Mouse (Mus musculus) lung, postnatal 0 days (tissue): ENCODE measurements at regions not wholly inside any gene's neighbourhood (a gene's known extent, or its start where the extent isn't known, plus 50 kb on each side); places are given as distances from the start of the nearest gene placed in this dataset.
A peak's percentile ranks its signal among the peaks of the same experiment; 100 is the strongest.

Experiments
- ATAC-seq: fragments of 200-750 bp; cut with Nextera tagmentation; 2 replicates; pipeline ENCODE4 v1.8.0; 2017; ENCODE audit warnings: moderate library complexity
- DNase-seq: peaks from one replicate; pipeline ENCODE4 v3.0.0-alpha.2; 2016; ENCODE audit warnings: low spot score
- H3K27ac ChIP-seq: fragments of 300-500 bp; sonication (generic); 2 replicates; pipeline ENCODE4 v1.5.1; 2014; ENCODE audit warnings: antibody characterized with exemption, mild to moderate bottlenecking, low read length, mixed read lengths
- H3K27me3 ChIP-seq: fragments of 300-500 bp; sonication (generic); replicated peaks from 2 replicates; pipeline ENCODE4 v1.6.1; 2014; ENCODE audit warnings: low read length, mixed read lengths; ENCODE audit not compliant: insufficient read depth
- H3K36me3 ChIP-seq: fragments of 300-500 bp; sonication (generic); 2 replicates; pipeline ENCODE4 v1.6.1; 2014; ENCODE audit warnings: low read length, mixed read lengths; ENCODE audit not compliant: insufficient read depth
- H3K4me1 ChIP-seq: fragments of 300-500 bp; sonication (generic); 2 replicates; pipeline ENCODE4 v1.6.1; 2014; ENCODE audit warnings: antibody characterized with exemption, low read depth, low read length, mixed read lengths; ENCODE audit not compliant: insufficient read depth
- H3K4me2 ChIP-seq: fragments of 300-500 bp; sonication (generic); replicated peaks from 2 replicates; pipeline ENCODE4 v1.6.1; 2014; ENCODE audit warnings: low read depth, mild to moderate bottlenecking, low read length, moderate library complexity, mixed read lengths
- H3K4me3 ChIP-seq: fragments of 300-500 bp; sonication (generic); 2 replicates; pipeline ENCODE4 v1.5.1; 2014; ENCODE audit warnings: low read depth, low read length
- H3K9ac ChIP-seq: fragments of 300-500 bp; sonication (generic); replicated peaks from 2 replicates; pipeline ENCODE4 v1.6.1; 2014; ENCODE audit warnings: low read depth, mild to moderate bottlenecking
- H3K9me3 ChIP-seq: fragments of 300-500 bp; sonication (generic); 2 replicates; pipeline ENCODE4 v1.6.1; 2016; ENCODE audit warnings: low read length, mixed read lengths
- CTCF ChIP-seq: IDR thresholded peaks from 2 replicates; pipeline ENCODE4 v1.5.1; 2016; ENCODE audit warnings: antibody characterized with exemption, mild to moderate bottlenecking
- EP300 ChIP-seq: IDR thresholded peaks from 2 replicates; pipeline ENCODE4 v1.6.1; 2016; ENCODE audit warnings: antibody characterized with exemption, mild to moderate bottlenecking, control low read depth
- WGBS: fragments of 180-500 bp; shearing (Covaris S2); extraction: QIAGEN DNeasy Blood & Tissue Kit; methylation state at CpG from one replicate; pipeline ENCODE4 v1.1.7; 2014; 5-methylcytosine and 5-hydroxymethylcytosine counted together

GRCm38 (mm10) chr15:68415401-68415925, 1914.8 kb upstream of the Lrrc6 start:
- no peaks in the 10 kb centered on the region for H3K27me3 ChIP-seq
- H3K36me3 ChIP-seq: no peaks in the 10 kb centered on the region
- peak; percentile 82 for DNase-seq
- no peak overlapping the region for H3K4me3 ChIP-seq
- no peaks in the 10 kb centered on the region for H3K9me3 ChIP-seq
- H3K4me1 ChIP-seq: peaks cover 9% of the 10 kb centered on the region; the same call in 1 of the 2 replicates
- WGBS: 10% methylated on average over 3 of the region's 3 CpGs
- ATAC-seq: no peak
- no peak overlapping the region for H3K9ac ChIP-seq
- H3K27ac ChIP-seq: no peak overlapping the region
- no peak overlapping the region for H3K4me2 ChIP-seq
- TF ChIP-seq EP300: no peak
- TF ChIP-seq CTCF: peak; percentile 84

GRCm38 (mm10) chr15:68414047-68414446, 1913.3 kb upstream of the Lrrc6 start:
- Histone ChIP-seq H3K9me3 (no peaks in the 10 kb centered on the region), H3K27ac (0 out of 2 replicates have a peak overlapping the region, but pooled peaks have one; percentile 2), H3K36me3 (no peaks in the 10 kb centered on the region), H3K4me2 (no peak overlapping the region), H3K9ac (no peak overlapping the region), H3K4me1 (peaks cover 9% of the 10 kb centered on the region; the same call in 1 of the 2 replicates), H3K4me3 (no peak overlapping the region), H3K27me3 (no peaks in the 10 kb centered on the region)
- ATAC-seq (peak; percentile 91), DNase-seq (peak; percentile 87)
- WGBS: 23% methylated on average over 4 of the region's 4 CpGs
- TF ChIP-seq EP300 (peak; percentile 93), CTCF (no peak)

- H3K4me2 ChIP-seq: no peak overlapping the region
- 54% methylated on average over 2 of the region's 2 CpGs for WGBS
- no peaks in the 10 kb centered on the region for H3K27me3 ChIP-seq
- ATAC-seq (no peak), DNase-seq (no peak)
- no peak overlapping the region for H3K4me3 ChIP-seq
- TF ChIP-seq EP300 (no peak), CTCF (no peak)
- H3K27ac ChIP-seq: no peak overlapping the region
- H3K36me3 ChIP-seq: no peaks in the 10 kb centered on the region
- H3K9me3 ChIP-seq: no peaks in the 10 kb centered on the region
- H3K4me1 ChIP-seq: peaks cover 9% of the 10 kb centered on the region; the same call in 1 of the 2 replicates
- no peak overlapping the region for H3K9ac ChIP-seq
Observed at GRCm38 (mm10) chr15:68412697-68413096, 1912.0 kb upstream of the Lrrc6 start.

DNA sequence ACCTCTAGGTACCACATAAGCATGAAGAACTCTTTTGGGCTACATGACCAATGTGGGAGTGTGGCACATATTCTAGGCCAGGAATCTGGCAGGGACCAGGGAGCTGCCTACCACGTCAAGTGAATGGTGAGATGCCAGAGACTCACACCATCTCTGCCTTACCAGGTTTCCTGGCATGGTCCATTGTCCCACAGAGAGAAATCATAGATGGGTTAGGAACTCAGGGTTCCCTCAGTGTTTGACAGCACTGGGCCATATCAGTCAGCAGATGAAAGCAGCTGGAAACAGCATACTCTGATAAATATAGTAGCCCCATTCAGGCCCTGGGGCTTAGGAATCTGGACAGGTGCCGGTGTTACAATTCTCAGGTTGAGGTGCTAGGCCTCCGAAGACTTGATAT, 1911.4 kb upstream of the Lrrc6 start:
- Histone ChIP-seq H3K27me3 (no peaks in the 10 kb centered on the region), H3K36me3 (no peaks in the 10 kb centered on the region), H3K9me3 (no peaks in the 10 kb centered on the region), H3K4me3 (no peak overlapping the region), H3K4me1 (peaks cover 9% of the 10 kb centered on the region; the same call in 1 of the 2 replicates), H3K27ac (no peak overlapping the region), H3K4me2 (no peak overlapping the region), H3K9ac (no peak overlapping the region)
- TF ChIP-seq EP300 (no peak), CTCF (no peak)
- ATAC-seq: no peak
- 74% methylated on average over 3 of the region's 3 CpGs for WGBS
- DNase-seq: no peak

DNA sequence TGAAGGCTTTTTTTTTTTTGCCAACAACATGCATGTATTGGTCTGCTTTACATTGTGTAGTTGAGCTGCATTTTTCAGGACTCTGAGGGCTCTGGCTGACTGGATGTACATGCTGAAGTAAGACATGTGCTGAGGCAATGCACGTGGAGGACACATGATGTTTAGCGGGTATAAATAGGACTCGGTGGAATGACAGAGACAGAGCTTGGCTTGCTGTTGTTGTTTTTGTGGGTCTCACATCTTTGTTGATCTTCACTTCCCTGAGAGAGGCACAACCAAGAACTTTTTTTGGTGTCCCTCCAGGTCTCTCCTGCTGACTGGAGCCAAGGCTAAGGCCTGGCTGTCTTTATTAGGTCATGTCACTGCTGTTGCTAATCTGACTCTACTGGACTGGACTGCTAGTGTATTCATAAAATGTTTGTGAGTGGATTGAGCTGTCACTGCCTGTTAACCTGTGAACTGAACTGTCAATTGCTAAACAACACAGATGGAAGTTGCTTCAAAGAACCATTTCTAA, 1902.9 kb upstream of the Lrrc6 start:
- ATAC-seq (no peak), DNase-seq (no peak)
- no peak overlapping the region for H3K4me2 ChIP-seq
- H3K4me3 ChIP-seq: no peak overlapping the region
- 86% methylated on average over 3 of the region's 3 CpGs for WGBS
- H3K4me1 ChIP-seq: no peaks in the 10 kb centered on the region; the same call in 1 of the 2 replicates
- TF ChIP-seq EP300: no peak
- no peak for TF ChIP-seq CTCF
- H3K27ac ChIP-seq: no peak overlapping the region
- no peak overlapping the region for H3K9ac ChIP-seq
- H3K36me3 ChIP-seq: no peaks in the 10 kb centered on the region
- H3K27me3 ChIP-seq: no peaks in the 10 kb centered on the region
- H3K9me3 ChIP-seq: no peaks in the 10 kb centered on the region

DNA sequence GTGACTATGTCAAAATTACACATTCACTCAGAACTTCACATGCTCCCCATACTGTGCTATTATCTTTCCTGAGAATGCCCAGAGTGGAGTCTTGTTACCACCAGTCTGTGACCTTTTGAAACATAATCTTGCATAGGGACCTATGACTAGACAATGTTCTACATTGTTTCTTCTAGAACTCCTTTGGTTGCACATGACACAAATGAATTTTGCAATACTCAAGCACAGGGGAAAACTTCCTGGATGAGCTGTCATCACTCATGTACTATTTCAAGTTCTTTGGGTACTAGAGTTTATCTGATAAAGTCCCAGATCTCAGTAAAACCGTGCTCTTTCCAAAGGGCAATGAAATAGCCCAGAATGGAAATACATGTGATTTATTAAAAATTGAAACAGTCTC, 1901.0 kb upstream of the Lrrc6 start:
- ATAC-seq (no peak), DNase-seq (peak; percentile 26)
- H3K9me3 ChIP-seq: no peaks in the 10 kb centered on the region
- no peaks in the 10 kb centered on the region for H3K27me3 ChIP-seq
- no peak overlapping the region for H3K9ac ChIP-seq
- no peak overlapping the region for H3K27ac ChIP-seq
- WGBS: 39% methylated on average over 1 of the region's 1 CpGs
- H3K4me3 ChIP-seq: no peak overlapping the region
- no peaks in the 10 kb centered on the region for H3K36me3 ChIP-seq
- H3K4me1 ChIP-seq: no peaks in the 10 kb centered on the region
- no peak overlapping the region for H3K4me2 ChIP-seq
- TF ChIP-seq EP300: no peak
